Mouse (Mus musculus) neural tube, embryonic 13.5 days (tissue): ENCODE measurements around the gene 1700021F05Rik. TPM values are rescaled to one million over a fixed set of nuclear protein-coding genes. Genes with fewer than 3 reads are reported as not detected.
A peak's percentile ranks its signal among the peaks of the same experiment; 100 is the strongest.

Experiments used
- ATAC-seq: fragments of 200-750 bp; cut with Nextera tagmentation; 2 replicates; pipeline ENCODE4 v1.8.0; 2017; ENCODE audit warnings: low read depth, mild to moderate bottlenecking, moderate TSS enrichment, moderate library complexity
- H3K27ac ChIP-seq: fragments of 300-500 bp; sonication (generic); replicated peaks from 2 replicates; pipeline ENCODE4 v1.5.1; 2015; ENCODE audit warnings: moderate library complexity, mild to moderate bottlenecking, inconsistent platforms
- H3K27me3 ChIP-seq: fragments of 300-500 bp; sonication (generic); 2 replicates; pipeline ENCODE4 v1.6.1; 2015; ENCODE audit warnings: mild to moderate bottlenecking, inconsistent platforms
- H3K36me3 ChIP-seq: fragments of 300-500 bp; sonication (generic); 2 replicates; pipeline ENCODE4 v1.6.1; 2015; ENCODE audit warnings: mild to moderate bottlenecking, inconsistent platforms
- H3K4me1 ChIP-seq: fragments of 300-500 bp; sonication (generic); replicated peaks from 2 replicates; pipeline ENCODE4 v1.6.1; 2015; ENCODE audit warnings: inconsistent platforms
- H3K4me2 ChIP-seq: fragments of 300-500 bp; sonication (generic); 2 replicates; pipeline ENCODE4 v1.6.1; 2015; ENCODE audit warnings: inconsistent platforms, mild to moderate bottlenecking, moderate library complexity
- H3K4me3 ChIP-seq: fragments of 300-500 bp; sonication (generic); 2 replicates; pipeline ENCODE4 v1.5.1; 2015; ENCODE audit warnings: mild to moderate bottlenecking, inconsistent platforms
- H3K9ac ChIP-seq: fragments of 300-500 bp; sonication (generic); 2 replicates; pipeline ENCODE4 v1.6.1; 2015; ENCODE audit warnings: moderate library complexity, mild to moderate bottlenecking, inconsistent platforms
- H3K9me3 ChIP-seq: fragments of 300-500 bp; sonication (generic); 2 replicates; pipeline ENCODE4 v1.6.1; 2016; ENCODE audit warnings: inconsistent platforms
- WGBS: fragments of 180-500 bp; shearing (Covaris S2); methylation state at CpG from one replicate; pipeline ENCODE4 v1.1.7; 2015; 5-methylcytosine and 5-hydroxymethylcytosine counted together
- polyA plus RNA-seq: library from polyadenylated mRNA; unstranded; fragments of >200 nt; fragmentation: Nextera tagmentation; extraction: Ambion mirVana; gene quantifications from 2 replicates; pipeline ENCODE4 v1.2.1, GENCODE M21; 2015

The 1700021F05Rik gene
- polyA plus RNA-seq, 1 experiment from 2014 or later: 63.9 TPM

- Histone ChIP-seq H3K4me2 (no peak overlapping the region), H3K4me1 (no peaks in the 10 kb centered on the region), H3K27ac (no peak overlapping the region), H3K36me3 (peaks cover 44% of the 10 kb centered on the region), H3K9me3 (no peaks in the 10 kb centered on the region), H3K9ac (no peak overlapping the region), H3K27me3 (no peaks in the 10 kb centered on the region), H3K4me3 (no peak overlapping the region)
- WGBS: 88% methylated on average over 4 of the region's 4 CpGs
- ATAC-seq: no peak
Measured at GRCm38 (mm10) chr10:43502599-43502998, 38.2 kb downstream of the 1700021F05Rik start.

- WGBS: 84% methylated on average over 5 of the region's 5 CpGs
- no peak overlapping the region for H3K27ac ChIP-seq
- no peak overlapping the region for H3K9ac ChIP-seq
- H3K4me3 ChIP-seq: no peak overlapping the region
- ATAC-seq: no peak
- H3K27me3 ChIP-seq: no peaks in the 10 kb centered on the region
- H3K36me3 ChIP-seq: peaks cover 16% of the 10 kb centered on the region
- H3K4me2 ChIP-seq: no peak overlapping the region
- H3K4me1 ChIP-seq: peaks cover 4% of the 10 kb centered on the region; the same call in 1 of the 2 replicates
- H3K9me3 ChIP-seq: no peaks in the 10 kb centered on the region
Measured at GRCm38 (mm10) chr10:43490846-43491245, 49.9 kb downstream of the 1700021F05Rik start.

- WGBS: 84% methylated on average over 8 of the region's 8 CpGs
- no peak for ATAC-seq
- H3K27ac ChIP-seq: no peak overlapping the region
- H3K27me3 ChIP-seq: no peaks in the 10 kb centered on the region
- no peak overlapping the region for H3K9ac ChIP-seq
- H3K9me3 ChIP-seq: no peaks in the 10 kb centered on the region
- H3K4me2 ChIP-seq: no peak overlapping the region
- H3K4me3 ChIP-seq: no peak overlapping the region
- H3K36me3 ChIP-seq: peaks cover 7% of the 10 kb centered on the region
- H3K4me1 ChIP-seq: peaks cover 4% of the 10 kb centered on the region; the same call in 1 of the 2 replicates
Measured at GRCm38 (mm10) chr10:43490034-43490433, 50.8 kb downstream of the 1700021F05Rik start.

GRCm38 (mm10) chr10:43489550-43489949 is 51.2 kb downstream of the 1700021F05Rik start:
- H3K4me3 ChIP-seq: no peak overlapping the region
- no peak overlapping the region for H3K4me2 ChIP-seq
- H3K4me1 ChIP-seq: peaks cover 4% of the 10 kb centered on the region; the same call in 1 of the 2 replicates
- peaks cover 3% of the 10 kb centered on the region for H3K36me3 ChIP-seq
- no peak overlapping the region for H3K27ac ChIP-seq
- H3K27me3 ChIP-seq: no peaks in the 10 kb centered on the region
- no peak for ATAC-seq
- H3K9ac ChIP-seq: no peak overlapping the region
- 66% methylated on average over 6 of the region's 6 CpGs for WGBS
- H3K9me3 ChIP-seq: no peaks in the 10 kb centered on the region

- H3K36me3 ChIP-seq: no peaks in the 10 kb centered on the region
- no peak overlapping the region for H3K4me2 ChIP-seq
- 90% methylated on average over 7 of the region's 7 CpGs for WGBS
- ATAC-seq: no peak
- H3K9ac ChIP-seq: no peak overlapping the region
- no peaks in the 10 kb centered on the region for H3K9me3 ChIP-seq
- H3K4me3 ChIP-seq: no peak overlapping the region
- H3K4me1 ChIP-seq: peaks cover 4% of the 10 kb centered on the region; the same call in 1 of the 2 replicates
- no peak overlapping the region for H3K27ac ChIP-seq
- H3K27me3 ChIP-seq: no peaks in the 10 kb centered on the region
Measured at GRCm38 (mm10) chr10:43489139-43489538, 51.7 kb downstream of the 1700021F05Rik start.

GRCm38 (mm10) chr10:43488258-43488657 is 52.5 kb downstream of the 1700021F05Rik start:
- H3K9me3 ChIP-seq: no peaks in the 10 kb centered on the region
- peaks cover 9% of the 10 kb centered on the region for H3K4me1 ChIP-seq
- no peak overlapping the region for H3K4me3 ChIP-seq
- no peaks in the 10 kb centered on the region for H3K27me3 ChIP-seq
- no peak overlapping the region for H3K9ac ChIP-seq
- ATAC-seq: no peak
- WGBS: 82% methylated on average over 4 of the region's 4 CpGs
- H3K4me2 ChIP-seq: no peak overlapping the region
- no peaks in the 10 kb centered on the region for H3K36me3 ChIP-seq
- H3K27ac ChIP-seq: no peak overlapping the region

GRCm38 (mm10) chr10:43487441-43488010 is 53.3 kb downstream of the 1700021F05Rik start:
- H3K27ac ChIP-seq: no peak overlapping the region
- ATAC-seq: peak; percentile 34; the same call in 1 of the 2 replicates
- no peak overlapping the region for H3K4me2 ChIP-seq
- no peaks in the 10 kb centered on the region for H3K36me3 ChIP-seq
- 70% methylated on average over 3 of the region's 3 CpGs for WGBS
- no peaks in the 10 kb centered on the region for H3K27me3 ChIP-seq
- H3K9ac ChIP-seq: no peak overlapping the region
- H3K9me3 ChIP-seq: no peaks in the 10 kb centered on the region
- no peak overlapping the region for H3K4me3 ChIP-seq
- H3K4me1 ChIP-seq: peaks cover 17% of the 10 kb centered on the region

- 87% methylated on average over 6 of the region's 6 CpGs for WGBS
- Histone ChIP-seq H3K9me3 (no peaks in the 10 kb centered on the region), H3K4me1 (peaks cover 31% of the 10 kb centered on the region), H3K27ac (no peak overlapping the region), H3K4me2 (no peak overlapping the region), H3K27me3 (no peaks in the 10 kb centered on the region), H3K4me3 (no peak overlapping the region), H3K9ac (no peak overlapping the region), H3K36me3 (no peaks in the 10 kb centered on the region)
- no peak for ATAC-seq
Measured at GRCm38 (mm10) chr10:43485751-43486268, 55.0 kb downstream of the 1700021F05Rik start.

GRCm38 (mm10) chr10:43483426-43483995 is 57.3 kb downstream of the 1700021F05Rik start:
- Histone ChIP-seq H3K9me3 (no peaks in the 10 kb centered on the region), H3K4me2 (no peak overlapping the region), H3K27ac (no peak overlapping the region), H3K4me3 (no peak overlapping the region), H3K9ac (0 out of 2 replicates have a peak overlapping the region, but pooled peaks have one; percentile 9), H3K27me3 (no peaks in the 10 kb centered on the region), H3K36me3 (no peaks in the 10 kb centered on the region), H3K4me1 (peaks cover 39% of the 10 kb centered on the region)
- 49% methylated on average over 9 of the region's 9 CpGs for WGBS
- no peak for ATAC-seq

GRCm38 (mm10) chr10:43482021-43482420 is 58.8 kb downstream of the 1700021F05Rik start:
- H3K4me1 ChIP-seq: peaks cover 54% of the 10 kb centered on the region
- no peak overlapping the region for H3K9ac ChIP-seq
- no peak overlapping the region for H3K4me2 ChIP-seq
- no peaks in the 10 kb centered on the region for H3K36me3 ChIP-seq
- ATAC-seq: no peak
- H3K27me3 ChIP-seq: no peaks in the 10 kb centered on the region
- no peak overlapping the region for H3K27ac ChIP-seq
- H3K9me3 ChIP-seq: no peaks in the 10 kb centered on the region
- WGBS: 77% methylated on average over 5 of the region's 5 CpGs
- no peak overlapping the region for H3K4me3 ChIP-seq

GRCm38 (mm10) chr10:43481179-43481578 is 59.6 kb downstream of the 1700021F05Rik start:
- no peak overlapping the region for H3K4me3 ChIP-seq
- H3K4me2 ChIP-seq: no peak overlapping the region
- H3K27me3 ChIP-seq: no peaks in the 10 kb centered on the region
- H3K4me1 ChIP-seq: peaks cover 56% of the 10 kb centered on the region
- no peak for ATAC-seq
- H3K27ac ChIP-seq: no peak overlapping the region
- WGBS: 45% methylated on average over 4 of the region's 4 CpGs
- no peaks in the 10 kb centered on the region for H3K36me3 ChIP-seq
- H3K9ac ChIP-seq: no peak overlapping the region
- H3K9me3 ChIP-seq: no peaks in the 10 kb centered on the region

- H3K27me3 ChIP-seq: no peaks in the 10 kb centered on the region
- 6% methylated on average over 13 of the region's 13 CpGs for WGBS
- H3K4me2 ChIP-seq: peak overlapping the region; percentile 97
- peak overlapping the region; percentile 80 for H3K4me3 ChIP-seq
- H3K9ac ChIP-seq: peak overlapping the region; percentile 96
- no peaks in the 10 kb centered on the region for H3K36me3 ChIP-seq
- peak overlapping the region; percentile 98 for H3K27ac ChIP-seq
- no peak for ATAC-seq
- H3K4me1 ChIP-seq: peaks cover 56% of the 10 kb centered on the region
- no peaks in the 10 kb centered on the region for H3K9me3 ChIP-seq
Measured at GRCm38 (mm10) chr10:43480227-43480849, 60.5 kb downstream of the 1700021F05Rik start.
